Mouse (Mus musculus) lung, postnatal 0 days (tissue): Measurements from ENCODE around the gene Sulf2. TPM values are rescaled to one million over a fixed set of nuclear protein-coding genes. Genes with fewer than 3 reads are reported as not detected.

Source experiments
- ATAC-seq: fragments of 200-750 bp; cut with Nextera tagmentation; 2 replicates; pipeline ENCODE4 v1.8.0; 2017; ENCODE audit warnings: moderate library complexity
- DNase-seq: peaks from one replicate; pipeline ENCODE4 v3.0.0-alpha.2; 2016; ENCODE audit warnings: low spot score
- H3K27ac ChIP-seq: fragments of 300-500 bp; sonication (generic); 2 replicates; pipeline ENCODE4 v1.5.1; 2014; ENCODE audit warnings: antibody characterized with exemption, mild to moderate bottlenecking, low read length, mixed read lengths
- H3K27me3 ChIP-seq: fragments of 300-500 bp; sonication (generic); replicated peaks from 2 replicates; pipeline ENCODE4 v1.6.1; 2014; ENCODE audit warnings: low read length, mixed read lengths; ENCODE audit not compliant: insufficient read depth
- H3K36me3 ChIP-seq: fragments of 300-500 bp; sonication (generic); 2 replicates; pipeline ENCODE4 v1.6.1; 2014; ENCODE audit warnings: low read length, mixed read lengths; ENCODE audit not compliant: insufficient read depth
- H3K4me1 ChIP-seq: fragments of 300-500 bp; sonication (generic); 2 replicates; pipeline ENCODE4 v1.6.1; 2014; ENCODE audit warnings: antibody characterized with exemption, low read depth, low read length, mixed read lengths; ENCODE audit not compliant: insufficient read depth
- H3K4me2 ChIP-seq: fragments of 300-500 bp; sonication (generic); replicated peaks from 2 replicates; pipeline ENCODE4 v1.6.1; 2014; ENCODE audit warnings: low read depth, mild to moderate bottlenecking, low read length, moderate library complexity, mixed read lengths
- H3K4me3 ChIP-seq: fragments of 300-500 bp; sonication (generic); 2 replicates; pipeline ENCODE4 v1.5.1; 2014; ENCODE audit warnings: low read depth, low read length
- H3K9ac ChIP-seq: fragments of 300-500 bp; sonication (generic); replicated peaks from 2 replicates; pipeline ENCODE4 v1.6.1; 2014; ENCODE audit warnings: low read depth, mild to moderate bottlenecking
- H3K9me3 ChIP-seq: fragments of 300-500 bp; sonication (generic); 2 replicates; pipeline ENCODE4 v1.6.1; 2016; ENCODE audit warnings: low read length, mixed read lengths
- CTCF ChIP-seq: IDR thresholded peaks from 2 replicates; pipeline ENCODE4 v1.5.1; 2016; ENCODE audit warnings: antibody characterized with exemption, mild to moderate bottlenecking
- EP300 ChIP-seq: IDR thresholded peaks from 2 replicates; pipeline ENCODE4 v1.6.1; 2016; ENCODE audit warnings: antibody characterized with exemption, mild to moderate bottlenecking, control low read depth
- WGBS: fragments of 180-500 bp; shearing (Covaris S2); extraction: QIAGEN DNeasy Blood & Tissue Kit; methylation state at CpG from one replicate; pipeline ENCODE4 v1.1.7; 2014; 5-methylcytosine and 5-hydroxymethylcytosine counted together
- polyA plus RNA-seq: library from polyadenylated mRNA; unstranded; fragments of >200 nt; fragmentation: Nextera tagmentation; extraction: Ambion mirVana; gene quantifications from 2 replicates; pipeline ENCODE4 v1.2.1, GENCODE M21; 2015

Gene Sulf2
- 10.8 and 13.6 TPM in 2 replicates for polyA plus RNA-seq

GRCm38 (mm10) chr2:166155454-166155815 lies at the start of gene Sulf2:
Gene Sulf2, minus strand, starts transcription at chr2:166155663.
- WGBS, result under 1% methylated on average over 23 of the region's 23 CpGs
- DNase-seq, result peak; percentile 81
- ATAC-seq, result peak; percentile 52

GRCm38 (mm10) chr2:166204174-166204573 lies 48.7 kb upstream of the Sulf2 start:
- Histone ChIP-seq H3K27me3 (no peaks in the 10 kb centered on the region), H3K36me3 (no peaks in the 10 kb centered on the region), H3K4me3 (no peak overlapping the region), H3K4me1 (no peaks in the 10 kb centered on the region), H3K9ac (no peak overlapping the region), H3K27ac (no peak overlapping the region), H3K4me2 (no peak overlapping the region), H3K9me3 (no peaks in the 10 kb centered on the region)
- no peak for DNase-seq
- no peak for ATAC-seq
- TF ChIP-seq CTCF (no peak), EP300 (no peak)
- WGBS, result 75% methylated on average over 13 of the region's 13 CpGs

More at GRCm38 (mm10) chr2:166155454-166155815, at the start of gene Sulf2:
- H3K9ac ChIP-seq, result peak within 1 kb of the TSS; percentile 51
- no peaks in the 10 kb centered on the region for H3K9me3 ChIP-seq
- peak within 1 kb of the TSS; percentile 100 for H3K4me2 ChIP-seq
- peaks cover 6% of the 10 kb centered on the region; the same call in 1 of the 2 replicates for H3K27me3 ChIP-seq
- H3K4me3 ChIP-seq, result peak within 1 kb of the TSS; percentile 56
- H3K4me1 ChIP-seq, result peaks cover 19% of the 10 kb centered on the region
- TF ChIP-seq EP300 (no peak), CTCF (peak; percentile 79)
- H3K27ac ChIP-seq, result 0 out of 2 replicates have a peak within 1 kb of the TSS, but pooled peaks have one; percentile 20
- H3K36me3 ChIP-seq, result no peaks in the 10 kb centered on the region

GRCm38 (mm10) chr2:166203647-166204046 lies 48.2 kb upstream of the Sulf2 start:
- 79% methylated on average over 11 of the region's 12 CpGs for WGBS
- H3K27ac ChIP-seq, result no peak overlapping the region

GRCm38 (mm10) chr2:166197964-166198363 lies 42.5 kb upstream of the Sulf2 start:
- Histone ChIP-seq H3K36me3 (no peaks in the 10 kb centered on the region), H3K4me1 (no peaks in the 10 kb centered on the region), H3K27me3 (no peaks in the 10 kb centered on the region), H3K4me2 (no peak overlapping the region), H3K9me3 (no peaks in the 10 kb centered on the region), H3K9ac (no peak overlapping the region), H3K27ac (no peak overlapping the region), H3K4me3 (no peak overlapping the region)
- ATAC-seq (no peak), DNase-seq (no peak)
- no peak for TF ChIP-seq CTCF
- no peak for TF ChIP-seq EP300
- 61% methylated on average over 7 of the region's 7 CpGs for WGBS

More at GRCm38 (mm10) chr2:166203647-166204046, 48.2 kb upstream of the Sulf2 start:
- no peaks in the 10 kb centered on the region for H3K9me3 ChIP-seq
- H3K4me3 ChIP-seq, result no peak overlapping the region
- no peak for DNase-seq
- no peak overlapping the region for H3K9ac ChIP-seq
- ATAC-seq, result no peak
- H3K36me3 ChIP-seq, result no peaks in the 10 kb centered on the region
- TF ChIP-seq EP300 (no peak), CTCF (no peak)
- no peak overlapping the region for H3K4me2 ChIP-seq
- H3K27me3 ChIP-seq, result no peaks in the 10 kb centered on the region
- H3K4me1 ChIP-seq, result no peaks in the 10 kb centered on the region

GRCm38 (mm10) chr2:166197064-166197463 lies 41.6 kb upstream of the Sulf2 start:
- 53% methylated on average over 6 of the region's 6 CpGs for WGBS
- H3K27me3 ChIP-seq, result no peaks in the 10 kb centered on the region
- H3K4me1 ChIP-seq, result no peaks in the 10 kb centered on the region
- peak; percentile 52 for ATAC-seq
- no peak overlapping the region for H3K4me2 ChIP-seq
- H3K4me3 ChIP-seq, result no peak overlapping the region
- TF ChIP-seq CTCF (no peak), EP300 (no peak)
- H3K9ac ChIP-seq, result no peak overlapping the region
- no peaks in the 10 kb centered on the region for H3K9me3 ChIP-seq
- DNase-seq, result peak; percentile 36
- H3K27ac ChIP-seq, result no peak overlapping the region
- H3K36me3 ChIP-seq, result no peaks in the 10 kb centered on the region

- WGBS, result 60% methylated on average over 13 of the region's 13 CpGs
- H3K4me1 ChIP-seq, result no peaks in the 10 kb centered on the region
- TF ChIP-seq EP300 (no peak), CTCF (no peak)
- DNase-seq (no peak), ATAC-seq (no peak)
- no peak overlapping the region for H3K27ac ChIP-seq
- no peak overlapping the region for H3K4me2 ChIP-seq
- H3K9me3 ChIP-seq, result no peaks in the 10 kb centered on the region
- no peak overlapping the region for H3K4me3 ChIP-seq
- no peak overlapping the region for H3K9ac ChIP-seq
- H3K36me3 ChIP-seq, result no peaks in the 10 kb centered on the region
- H3K27me3 ChIP-seq, result no peaks in the 10 kb centered on the region
Measured at GRCm38 (mm10) chr2:166196080-166196786, 40.8 kb upstream of the Sulf2 start.
